Mouse (Mus musculus) neutrophil, adult 65 days (primary cell): ENCODE measurements around the gene Bbc3. TPM values are rescaled to one million over a fixed set of nuclear protein-coding genes. Genes with fewer than 3 reads are reported as not detected.

Experiments used
- total RNA-seq: library from RNA; stranded (reverse); gene quantifications from 2 replicates; pipeline ENCODE4 v1.2.4, GENCODE M21; 2023

The Bbc3 gene
- 31.3 and 38.9 TPM in 2 replicates for total RNA-seq

GRCm38 (mm10) chr7:16308093-16308492 is at the start of gene Bbc3:
Gene Bbc3, plus strand, starts transcription at chr7:16308393.

GRCm38 (mm10) chr7:16259110-16259590 is 49.0 kb upstream of the Bbc3 start, which contains the start of gene C5ar1:
Gene C5ar1, minus strand, starts transcription at chr7:16259540.

GRCm38 (mm10) chr7:16273081-16273765 is 35.0 kb upstream of the Bbc3 start, which contains the start of gene Inafm1:
Gene Inafm1, minus strand, starts transcription at chr7:16273617.

GRCm38 (mm10) chr7:16286026-16286961 is 21.9 kb upstream of the Bbc3 start, which contains the start of gene Ccdc9:
Gene Ccdc9, minus strand, starts transcription at chr7:16286795.

Other genes starting within 250 kb of the Bbc3 start
- gene Zfp541, start 246.6 kb upstream of the Bbc3 start, total RNA-seq, result 0.50 and 0.66 TPM in 2 replicates
- gene Napa, start 209.9 kb upstream of the Bbc3 start, total RNA-seq, result 246 and 292 TPM in 2 replicates
- gene Kptn, start 188.5 kb upstream of the Bbc3 start, total RNA-seq, result 14.9 and 15.4 TPM in 2 replicates
- 0.13 and 0.14 TPM in 2 replicates for gene Slc8a2, start 178.6 kb upstream of the Bbc3 start, total RNA-seq
- gene Meis3, start 133.3 kb upstream of the Bbc3 start, total RNA-seq, result 0.66 TPM in 1 of 2 replicates, not detected in the other
- gene Dhx34, start 86.4 kb upstream of the Bbc3 start, total RNA-seq, result 17.9 and 21.1 TPM in 2 replicates
- 25.9 and 27.4 TPM in 2 replicates for gene C5ar2, start 64.2 kb upstream of the Bbc3 start, total RNA-seq
- gene C5ar1, start 48.9 kb upstream of the Bbc3 start, total RNA-seq, result 567 and 627 TPM in 2 replicates
- gene Inafm1, start 34.8 kb upstream of the Bbc3 start, total RNA-seq, result 12.8 and 16.8 TPM in 2 replicates
- gene Ccdc9, start 21.6 kb upstream of the Bbc3 start, total RNA-seq, result 232 and 320 TPM in 2 replicates
- 41.7 and 55.6 TPM in 2 replicates for gene Sae1, start 79.4 kb downstream of the Bbc3 start, total RNA-seq
- 56.4 and 70.3 TPM in 2 replicates for gene Zc3h4, start 92.5 kb downstream of the Bbc3 start, total RNA-seq
- gene Tmem160, start 144.4 kb downstream of the Bbc3 start, total RNA-seq, result 19.0 and 30.6 TPM in 2 replicates
- not detected in 2 replicates for gene Npas1, start 169.3 kb downstream of the Bbc3 start, total RNA-seq